Mouse (Mus musculus) ES-E14 (cell line): ENCODE measurements around the gene Rin2. TPM values are rescaled to one million over a fixed set of nuclear protein-coding genes. Genes with fewer than 3 reads are reported as not detected.

Experiments used
- DNase-seq: peaks from one replicate; pipeline ENCODE4 v3.0.0-alpha.2; 2013; ENCODE audit warnings: low read depth, low spot score
- H3K27ac ChIP-seq: 2 replicates; pipeline ENCODE4 v1.5.1; 2012; ENCODE audit warnings: low read depth, mild to moderate bottlenecking, low read length, moderate library complexity, mixed read lengths; ENCODE audit not compliant: poor library complexity, insufficient read depth, severe bottlenecking
- H3K36me3 ChIP-seq: 2 replicates; pipeline ENCODE4 v1.6.1; 2012; ENCODE audit warnings: mild to moderate bottlenecking, low read length, moderate library complexity, mixed read lengths; ENCODE audit not compliant: control insufficient read depth, poor library complexity, insufficient read depth, severe bottlenecking
- H3K4me1 ChIP-seq, 2 experiments: fragments of 150-350 bp in 1 of 2; sonication (generic) in 1 of 2; 2 replicates each; pipeline ENCODE4 v1.6.1; 2012; ENCODE audit warnings: low read length in 2 of 2, mild to moderate bottlenecking in 1 of 2, mixed read lengths in 1 of 2; ENCODE audit not compliant: control insufficient read depth in 2 of 2, insufficient read depth in 2 of 2, poor library complexity in 1 of 2
- H3K4me3 ChIP-seq, 2 experiments: fragments of 150-350 bp in 1 of 2; sonication (generic) in 1 of 2; 2 replicates each; pipeline ENCODE4 v1.5.1; 2012; ENCODE audit warnings: low read length in 2 of 2, low read depth in 1 of 2, mild to moderate bottlenecking in 1 of 2, mixed read lengths in 1 of 2; ENCODE audit not compliant: insufficient read depth in 1 of 2, poor library complexity in 1 of 2, severe bottlenecking in 1 of 2
- H3K9ac ChIP-seq: 2 replicates; pipeline ENCODE4 v1.6.1; 2012; ENCODE audit warnings: low read depth, mild to moderate bottlenecking, low read length, mixed read lengths; ENCODE audit not compliant: poor library complexity, insufficient read depth, severe bottlenecking
- H3K9me3 ChIP-seq: fragments of 150-350 bp; sonication (generic); 2 replicates; pipeline ENCODE4 v1.6.1; 2012; ENCODE audit warnings: low read depth, mild to moderate bottlenecking, low read length; ENCODE audit not compliant: control insufficient read depth, insufficient read depth
- CHD2 ChIP-seq: IDR thresholded peaks from 2 replicates; pipeline ENCODE4 v1.6.1; 2014; ENCODE audit warnings: mild to moderate bottlenecking, low read depth, low read length, inconsistent platforms
- HCFC1 ChIP-seq: IDR thresholded peaks from 2 replicates; pipeline ENCODE4 v1.6.1; 2012; ENCODE audit warnings: low read length, inconsistent platforms, borderline replicate concordance; ENCODE audit not compliant: insufficient read depth
- MAFK ChIP-seq: IDR thresholded peaks from 2 replicates; pipeline ENCODE4 v1.6.1; 2014; ENCODE audit warnings: mild to moderate bottlenecking, low read depth, low read length, inconsistent platforms; ENCODE audit not compliant: insufficient read depth
- ZC3H11A ChIP-seq: IDR thresholded peaks from 2 replicates; pipeline ENCODE4 v1.6.1; 2012; ENCODE audit warnings: low read depth, mild to moderate bottlenecking, inconsistent platforms, low read length, borderline replicate concordance
- ZNF384 ChIP-seq: IDR thresholded peaks from 2 replicates; pipeline ENCODE4 v1.6.1; 2012; ENCODE audit warnings: low read depth, low read length, inconsistent platforms
- in situ Hi-C, 2 experiments: fragments of 600-800 bp; cut with MboI; formaldehyde crosslinking; loops; one replicate each; pipeline ENCODE4 v1.15.1; 2025; ENCODE audit warnings: low sequenced_read_pairs in 2 of 2, inconsistent platforms in 1 of 2; ENCODE audit not compliant: unreplicated experiment in 2 of 2
- total RNA-seq: library from RNA; depleted of rRNA; stranded (reverse); fragments of 300-350 nt; gene quantifications from 2 replicates; pipeline ENCODE4 v1.2.3, GENCODE M21; 2012

Rin2 gene
- total RNA-seq, 1 experiment: 3.7 TPM

DNA sequence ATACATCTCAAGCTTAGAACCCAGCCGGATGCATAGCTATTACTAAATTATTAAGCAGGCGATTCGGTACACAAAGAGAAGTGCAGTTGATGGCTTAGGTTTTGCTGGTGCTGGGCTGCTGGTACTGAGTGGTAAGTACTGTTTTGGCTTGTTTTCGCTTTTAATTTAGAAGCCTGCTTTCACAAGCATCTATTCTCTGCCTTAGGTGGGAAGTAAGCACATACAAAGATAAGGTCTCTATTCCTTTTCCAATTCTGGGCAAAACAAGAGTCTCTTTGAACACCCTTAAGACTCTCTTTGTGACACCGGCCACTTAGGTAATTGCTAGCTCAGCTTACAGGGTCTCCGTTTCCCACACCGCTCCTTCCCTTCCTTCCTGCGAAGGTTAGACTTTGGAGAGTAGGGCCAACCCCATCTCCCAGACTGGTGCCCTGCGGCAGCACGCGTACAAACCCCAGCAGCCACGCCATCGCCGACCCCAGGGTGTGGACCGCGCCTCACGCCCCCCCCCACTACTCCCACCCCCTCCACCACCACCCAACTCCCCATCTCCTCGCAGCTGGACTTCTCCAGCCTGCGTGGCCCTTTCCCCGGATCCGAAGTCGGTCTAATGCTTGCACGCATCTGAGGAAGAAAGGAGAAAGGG, 396 bp upstream of the Rin2 start:
- H3K4me1 ChIP-seq: peaks cover 0 to 4% of the 10 kb centered on the region in 2 experiments; a peak in 2 of 4 replicates
- in situ Hi-C loops: no loop called here
- H3K4me3 ChIP-seq: peak overlapping the region; percentile 70 to 95
- TF ChIP-seq MAFK: no peak
- H3K9me3 ChIP-seq: no peaks in the 10 kb centered on the region
- H3K27ac ChIP-seq: peak overlapping the region; percentile 68; the same call in 1 of the 2 replicates
- H3K36me3 ChIP-seq: no peaks in the 10 kb centered on the region
- no peak for DNase-seq
- peak overlapping the region; percentile 83 for H3K9ac ChIP-seq

DNA sequence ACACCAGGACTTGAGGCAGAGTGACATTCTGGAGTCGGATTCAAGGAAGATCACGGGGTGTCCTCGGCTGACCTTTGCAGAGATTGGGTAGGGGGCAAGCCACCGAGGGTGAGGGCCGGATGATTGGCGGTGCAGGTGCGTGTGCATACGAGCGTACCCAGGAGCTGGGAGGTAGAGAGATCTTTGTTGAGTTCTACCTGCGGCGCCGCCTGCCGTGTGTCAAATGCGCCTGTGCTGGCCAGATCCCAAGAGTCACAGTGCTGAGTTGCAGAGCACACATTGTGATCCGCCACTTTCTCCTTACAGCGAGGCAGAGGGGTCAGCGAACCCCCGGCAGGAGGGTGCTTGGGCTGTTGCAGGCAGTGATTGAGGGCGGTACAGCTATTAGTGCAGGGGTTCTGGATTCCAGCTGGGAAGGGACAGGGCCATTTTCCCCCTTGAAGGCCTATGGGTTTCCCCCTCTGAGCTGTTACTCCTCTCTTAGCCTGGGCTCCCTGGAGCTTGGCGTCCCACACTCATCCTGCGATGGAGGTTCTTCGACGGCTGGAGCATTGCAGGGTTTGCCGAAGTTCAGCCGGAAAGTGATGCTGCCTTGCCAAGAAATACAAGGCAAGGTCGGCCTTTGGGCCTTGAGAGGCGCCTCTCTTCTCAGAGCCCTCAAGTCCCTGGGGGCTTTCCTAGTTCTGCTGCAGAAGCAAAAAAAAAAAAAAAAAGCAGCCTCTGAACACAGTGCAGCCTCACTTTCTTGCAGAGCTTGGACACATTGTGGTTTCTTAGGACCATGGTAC, 935 bp downstream of the Rin2 start:
- peak; percentile 47 for DNase-seq
- Histone ChIP-seq H3K4me3 (peak overlapping the region; percentile 70 to 95), H3K27ac (no peak overlapping the region), H3K36me3 (no peaks in the 10 kb centered on the region), H3K4me1 (peaks cover 0 to 4% of the 10 kb centered on the region in 2 experiments; a peak in 2 of 4 replicates), H3K9ac (peak overlapping the region; percentile 41), H3K9me3 (no peaks in the 10 kb centered on the region)
- TF ChIP-seq ZC3H11A (no peak), ZNF384 (peak; percentile 94), HCFC1 (no peak)
- in situ Hi-C loops: no loop called here

DNA sequence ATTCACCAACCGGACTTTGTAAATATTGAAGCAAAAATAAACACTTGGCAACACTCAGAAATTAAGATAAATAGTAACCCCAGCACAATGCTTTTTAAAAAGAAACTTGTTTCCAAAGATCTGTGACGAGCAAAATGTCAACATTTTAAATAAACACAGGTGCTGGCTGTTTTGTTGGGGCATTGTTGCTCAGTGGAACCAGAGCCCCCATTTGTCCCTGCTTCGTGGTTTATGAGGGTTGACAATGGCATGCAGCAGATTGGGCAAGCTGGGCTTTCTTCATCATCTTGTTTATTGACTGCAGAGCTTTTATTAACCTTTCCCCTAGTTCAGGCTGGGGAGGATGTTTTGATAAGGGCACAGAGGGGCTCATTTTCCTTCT, 1.5 kb downstream of the Rin2 start:
- Histone ChIP-seq H3K4me1 (peaks cover 0 to 4% of the 10 kb centered on the region in 2 experiments; a peak in 2 of 4 replicates), H3K36me3 (no peaks in the 10 kb centered on the region), H3K9me3 (no peaks in the 10 kb centered on the region), H3K9ac (no peak overlapping the region), H3K27ac (no peak overlapping the region), H3K4me3 (no peak overlapping the region)
- no peak for TF ChIP-seq HCFC1
- no peak for DNase-seq
- in situ Hi-C loops: no loop called here

DNA sequence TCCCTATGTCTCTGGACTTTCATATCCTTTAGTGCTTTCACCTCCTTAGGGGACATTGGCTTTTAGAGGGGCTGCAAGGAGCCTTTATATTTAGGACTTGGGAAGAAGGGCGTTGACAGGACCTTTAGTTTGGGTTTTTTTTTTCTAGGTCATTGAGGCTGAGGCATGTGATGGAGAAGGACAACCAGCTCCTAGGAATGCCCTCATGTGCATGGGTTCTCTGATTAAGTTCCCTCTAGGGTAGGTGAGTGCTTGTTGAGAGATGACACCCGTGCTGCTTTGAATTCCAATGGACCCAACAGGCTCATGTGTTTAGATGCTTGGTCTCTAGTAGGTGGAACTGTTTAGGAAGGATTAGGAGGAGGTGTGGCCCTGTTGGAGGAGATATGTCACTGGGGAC, 1.9 kb downstream of the Rin2 start:
- in situ Hi-C loops: no loop called here
- no peak overlapping the region for H3K27ac ChIP-seq
- TF ChIP-seq MAFK: no peak
- TF ChIP-seq CHD2: no peak
- no peak for TF ChIP-seq HCFC1
- no peak for TF ChIP-seq ZC3H11A
- TF ChIP-seq ZNF384: no peak
- H3K36me3 ChIP-seq: no peaks in the 10 kb centered on the region
- H3K4me3 ChIP-seq: no peak overlapping the region
- no peaks in the 10 kb centered on the region for H3K9me3 ChIP-seq
- no peak for DNase-seq
- peaks cover 0 to 4% of the 10 kb centered on the region in 2 experiments; a peak in 2 of 4 replicates for H3K4me1 ChIP-seq
- no peak overlapping the region for H3K9ac ChIP-seq

DNA sequence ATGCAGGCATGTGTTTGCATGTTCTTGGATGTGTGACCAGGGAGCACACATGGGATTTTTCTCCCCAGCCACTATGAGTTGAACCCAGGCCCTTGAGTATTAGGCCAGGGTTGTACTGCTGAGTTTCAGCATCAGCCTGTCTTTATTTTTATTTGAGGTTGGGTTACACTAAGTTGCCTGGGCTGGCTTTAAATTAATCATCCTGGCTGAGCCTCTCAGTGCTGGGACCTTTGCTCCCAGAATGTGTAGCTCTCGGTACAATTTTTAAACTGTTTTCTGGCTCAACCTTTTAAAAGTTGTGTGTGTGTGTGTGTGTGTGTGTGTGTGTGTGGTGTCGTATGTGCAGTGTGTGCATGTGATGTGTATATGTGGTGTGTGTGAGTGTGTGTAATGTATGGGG, 5.1 kb downstream of the Rin2 start:
- no peak for TF ChIP-seq HCFC1
- TF ChIP-seq MAFK: no peak
- no peak for TF ChIP-seq CHD2
- no peak for TF ChIP-seq ZC3H11A
- DNase-seq: no peak
- in situ Hi-C loops: no loop called here
- H3K9ac ChIP-seq: no peak overlapping the region
- no peak overlapping the region for H3K4me3 ChIP-seq
- H3K27ac ChIP-seq: no peak overlapping the region
- H3K9me3 ChIP-seq: no peaks in the 10 kb centered on the region
- H3K36me3 ChIP-seq: no peaks in the 10 kb centered on the region
- H3K4me1 ChIP-seq: no peaks in the 10 kb centered on the region; a peak in 1 of 4 replicates
